Mouse (Mus musculus) T-helper 1 cell (primary cell): ENCODE measurements around the gene Rnf32.

ENCODE experiments used
- in situ Hi-C: fragments of 300-600 bp; cut with MboI, MseI; formaldehyde crosslinking; loops from one replicate; pipeline ENCODE4 v1.15.1; 2025; ENCODE audit warnings: high pct_unique_total_duplicates

Rnf32 gene

DNA sequence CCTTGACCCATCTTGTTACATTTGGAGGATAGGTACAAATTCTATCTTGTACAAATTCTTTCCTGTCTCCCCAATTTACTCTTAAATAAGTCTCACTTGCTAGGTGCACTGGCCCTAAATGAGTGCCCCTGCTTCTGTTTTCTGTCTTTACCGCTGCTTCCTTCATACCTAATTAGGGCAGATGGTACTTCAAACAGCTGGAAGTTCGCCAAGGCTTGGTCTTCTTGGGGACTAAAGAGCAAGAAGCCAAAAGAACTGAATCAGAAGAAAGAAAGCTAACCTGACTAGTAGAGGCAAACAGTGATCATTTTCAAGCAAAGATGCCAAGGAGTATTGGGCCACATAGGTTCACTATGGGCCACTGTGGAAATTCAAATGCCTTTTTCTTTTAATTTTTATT, 77.6 kb downstream of the Rnf32 start:
- in situ Hi-C loops: no loop called here

DNA sequence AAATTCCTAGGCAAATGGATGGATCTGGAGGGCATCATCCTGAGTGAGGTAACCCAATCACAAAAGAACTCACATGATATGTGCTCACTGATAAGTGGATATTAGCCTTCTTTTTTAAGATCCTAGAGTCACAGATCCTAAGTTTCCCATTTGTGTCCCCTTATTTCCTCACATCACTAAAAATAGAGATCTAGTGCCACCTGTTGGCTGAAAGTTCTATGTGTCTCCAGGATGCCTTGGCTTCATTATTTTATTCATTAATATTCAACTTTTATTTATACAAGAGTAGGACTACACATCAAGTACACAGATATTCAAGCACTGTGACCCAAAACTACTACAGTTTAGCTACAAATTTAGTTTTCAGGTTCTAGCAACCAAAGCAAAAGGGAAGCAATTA, 79.0 kb downstream of the Rnf32 start:
- in situ Hi-C loops: no loop called here
